Mouse (Mus musculus): ENCODE data around the gene Smad9. TPM values are rescaled to one million over a fixed set of nuclear protein-coding genes. Genes with fewer than 3 reads are reported as not detected.

Smad9 gene
- polyA plus RNA-seq, 1 experiment from 2014 or later: 0.17 TPM

- 81% methylated on average over 5 of the region's 5 CpGs for WGBS
- H3K27ac ChIP-seq (ENCODE audit: low read depth, low read length): no peak overlapping the region
- DNase-seq (ENCODE audit: low spot score) (no peak), ATAC-seq (no peak)
- no peak overlapping the region for H3K4me2 ChIP-seq (ENCODE audit: low read length)
- H3K9ac ChIP-seq (ENCODE audit: low read length): no peak overlapping the region
- no peak overlapping the region for H3K4me3 ChIP-seq (ENCODE audit: low read depth, low read length)
- H3K27me3 ChIP-seq (replicated peaks; ENCODE audit: control insufficient read depth, insufficient read depth, low read length): no peaks in the 10 kb centered on the region
- H3K36me3 ChIP-seq (ENCODE audit: control insufficient read depth, insufficient read depth, low read length): peaks cover 12% of the 10 kb centered on the region
- H3K9me3 ChIP-seq (replicated peaks; ENCODE audit: control insufficient read depth, low read length): no peaks in the 10 kb centered on the region
- H3K4me1 ChIP-seq (ENCODE audit: control insufficient read depth, insufficient read depth, low read length): peaks cover 15% of the 10 kb centered on the region
Measured at GRCm38 (mm10) chr3:54809111-54809510, 53.7 kb downstream of the Smad9 start.

GRCm38 (mm10) chr3:54811616-54812015 lies 56.2 kb downstream of the Smad9 start:
- no peak overlapping the region for H3K4me2 ChIP-seq (ENCODE audit: low read length)
- DNase-seq (ENCODE audit: low spot score): no peak
- H3K4me1 ChIP-seq (ENCODE audit: control insufficient read depth, insufficient read depth, low read length): peaks cover 5% of the 10 kb centered on the region
- H3K9ac ChIP-seq (ENCODE audit: low read length): no peak overlapping the region
- no peaks in the 10 kb centered on the region for H3K9me3 ChIP-seq (replicated peaks; ENCODE audit: control insufficient read depth, low read length)
- H3K27me3 ChIP-seq (replicated peaks; ENCODE audit: control insufficient read depth, insufficient read depth, low read length): no peaks in the 10 kb centered on the region
- no peaks in the 10 kb centered on the region for H3K36me3 ChIP-seq (ENCODE audit: control insufficient read depth, insufficient read depth, low read length)
- H3K27ac ChIP-seq (ENCODE audit: low read depth, low read length): no peak overlapping the region
- 54% methylated on average over 1 of the region's 1 CpGs for WGBS
- no peak overlapping the region for H3K4me3 ChIP-seq (ENCODE audit: low read depth, low read length)
- ATAC-seq: no peak

GRCm38 (mm10) chr3:54813418-54813988 lies 58.1 kb downstream of the Smad9 start:
- Histone ChIP-seq H3K9ac (ENCODE audit: low read length) (no peak overlapping the region), H3K4me1 (ENCODE audit: control insufficient read depth, insufficient read depth, low read length) (no peaks in the 10 kb centered on the region), H3K4me3 (ENCODE audit: low read depth, low read length) (no peak overlapping the region), H3K36me3 (ENCODE audit: control insufficient read depth, insufficient read depth, low read length) (no peaks in the 10 kb centered on the region), H3K4me2 (ENCODE audit: low read length) (no peak overlapping the region), H3K9me3 (replicated peaks; ENCODE audit: control insufficient read depth, low read length) (no peaks in the 10 kb centered on the region), H3K27ac (ENCODE audit: low read depth, low read length) (no peak overlapping the region), H3K27me3 (replicated peaks; ENCODE audit: control insufficient read depth, insufficient read depth, low read length) (no peaks in the 10 kb centered on the region)
- WGBS: 30% methylated on average over 6 of the region's 6 CpGs
- ATAC-seq: peak; percentile 38; the same call in 1 of the 2 replicates
- peak; percentile 56 for DNase-seq (ENCODE audit: low spot score)

DNA sequence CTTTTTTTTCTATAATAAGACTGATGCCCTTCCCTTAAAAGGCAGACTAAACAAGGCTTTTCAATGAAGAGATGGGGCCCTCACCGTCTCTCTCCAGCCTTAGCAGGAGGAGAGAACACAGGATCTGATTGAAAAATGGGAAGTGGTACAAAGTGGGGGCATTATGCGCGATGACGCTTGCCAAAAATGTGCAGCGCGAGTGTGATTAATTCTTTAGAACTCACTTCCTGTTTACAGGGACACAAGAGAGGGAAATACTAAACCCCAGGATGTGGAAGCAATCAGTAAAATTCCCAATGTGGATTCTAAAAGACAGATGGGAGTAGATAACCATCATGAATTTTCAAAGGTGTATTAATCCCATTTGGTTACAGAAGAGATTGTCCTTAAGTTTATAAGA lies 59.2 kb downstream of the Smad9 start:
- H3K27me3 ChIP-seq (replicated peaks; ENCODE audit: control insufficient read depth, insufficient read depth, low read length): no peaks in the 10 kb centered on the region
- no peaks in the 10 kb centered on the region for H3K36me3 ChIP-seq (ENCODE audit: control insufficient read depth, insufficient read depth, low read length)
- H3K4me1 ChIP-seq (ENCODE audit: control insufficient read depth, insufficient read depth, low read length): no peaks in the 10 kb centered on the region
- H3K9ac ChIP-seq (ENCODE audit: low read length): no peak overlapping the region
- WGBS: 68% methylated on average over 6 of the region's 6 CpGs
- no peak overlapping the region for H3K27ac ChIP-seq (ENCODE audit: low read depth, low read length)
- H3K9me3 ChIP-seq (replicated peaks; ENCODE audit: control insufficient read depth, low read length): no peaks in the 10 kb centered on the region
- H3K4me3 ChIP-seq (ENCODE audit: low read depth, low read length): no peak overlapping the region
- DNase-seq (ENCODE audit: low spot score) (no peak), ATAC-seq (no peak)
- no peak overlapping the region for H3K4me2 ChIP-seq (ENCODE audit: low read length)

DNA sequence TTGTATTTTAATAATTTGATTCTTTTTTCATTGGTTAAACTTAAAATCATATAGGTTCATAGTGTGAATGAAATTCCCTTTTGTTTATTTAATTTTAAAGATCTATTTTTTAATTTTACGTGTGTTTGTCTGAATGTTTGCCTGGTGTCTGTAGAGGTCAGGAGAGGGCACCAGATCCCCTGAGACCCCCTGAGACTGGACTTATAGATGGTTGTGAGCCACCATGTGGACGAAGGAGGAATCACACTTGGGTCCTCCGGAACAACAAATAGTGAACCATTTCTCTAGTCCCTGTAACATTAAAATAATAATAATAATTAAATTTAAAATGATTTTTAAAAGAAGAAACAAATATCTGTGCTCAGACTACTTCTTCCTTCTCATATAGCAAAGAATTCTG lies 59.9 kb downstream of the Smad9 start:
- WGBS: 21% methylated on average over 3 of the region's 3 CpGs
- Histone ChIP-seq H3K27me3 (replicated peaks; ENCODE audit: control insufficient read depth, insufficient read depth, low read length) (no peaks in the 10 kb centered on the region), H3K9me3 (replicated peaks; ENCODE audit: control insufficient read depth, low read length) (no peaks in the 10 kb centered on the region), H3K4me3 (ENCODE audit: low read depth, low read length) (no peak overlapping the region), H3K36me3 (ENCODE audit: control insufficient read depth, insufficient read depth, low read length) (no peaks in the 10 kb centered on the region), H3K4me2 (ENCODE audit: low read length) (no peak overlapping the region), H3K27ac (ENCODE audit: low read depth, low read length) (no peak overlapping the region), H3K4me1 (ENCODE audit: control insufficient read depth, insufficient read depth, low read length) (no peaks in the 10 kb centered on the region), H3K9ac (ENCODE audit: low read length) (no peak overlapping the region)
- DNase-seq (ENCODE audit: low spot score): peak; percentile 74
- ATAC-seq: 0 out of 2 replicates have a peak, but pooled peaks have one; percentile 57

- ATAC-seq (no peak), DNase-seq (ENCODE audit: low spot score) (no peak)
- Histone ChIP-seq H3K27ac (ENCODE audit: low read depth, low read length) (no peak overlapping the region), H3K4me3 (ENCODE audit: low read depth, low read length) (no peak overlapping the region), H3K4me1 (ENCODE audit: control insufficient read depth, insufficient read depth, low read length) (no peaks in the 10 kb centered on the region), H3K9me3 (replicated peaks; ENCODE audit: control insufficient read depth, low read length) (no peaks in the 10 kb centered on the region), H3K36me3 (ENCODE audit: control insufficient read depth, insufficient read depth, low read length) (no peaks in the 10 kb centered on the region), H3K4me2 (ENCODE audit: low read length) (no peak overlapping the region), H3K27me3 (replicated peaks; ENCODE audit: control insufficient read depth, insufficient read depth, low read length) (no peaks in the 10 kb centered on the region), H3K9ac (ENCODE audit: low read length) (no peak overlapping the region)
- WGBS: 72% methylated on average over 5 of the region's 5 CpGs
Measured at GRCm38 (mm10) chr3:54822526-54822925, 67.1 kb downstream of the Smad9 start.

DNA sequence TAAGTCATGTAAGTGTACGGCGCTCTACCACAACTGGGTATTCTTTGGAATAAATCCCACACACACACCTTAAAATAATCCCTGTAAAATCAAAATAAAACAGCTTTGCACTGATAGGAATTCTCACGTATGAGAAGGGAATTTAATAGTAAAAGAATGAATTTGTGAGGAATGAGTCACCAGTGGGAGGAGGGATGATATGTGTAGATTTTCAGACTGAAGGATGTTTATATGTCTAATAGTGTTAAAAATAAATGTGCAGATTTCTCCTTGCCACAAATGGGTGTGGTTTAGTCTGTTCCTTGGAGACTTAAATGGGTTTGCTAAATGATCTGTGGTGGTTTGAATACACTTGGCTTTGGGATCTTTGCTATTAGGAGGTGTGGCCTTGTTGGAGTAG lies 77.1 kb downstream of the Smad9 start:
- no peaks in the 10 kb centered on the region for H3K9me3 ChIP-seq (replicated peaks; ENCODE audit: control insufficient read depth, low read length)
- H3K36me3 ChIP-seq (ENCODE audit: control insufficient read depth, insufficient read depth, low read length): no peaks in the 10 kb centered on the region
- no peak overlapping the region for H3K4me3 ChIP-seq (ENCODE audit: low read depth, low read length)
- WGBS: 96% methylated on average over 3 of the region's 3 CpGs
- ATAC-seq: no peak
- DNase-seq (ENCODE audit: low spot score): no peak
- H3K27me3 ChIP-seq (replicated peaks; ENCODE audit: control insufficient read depth, insufficient read depth, low read length): no peaks in the 10 kb centered on the region
- no peak overlapping the region for H3K9ac ChIP-seq (ENCODE audit: low read length)
- no peak overlapping the region for H3K4me2 ChIP-seq (ENCODE audit: low read length)
- H3K27ac ChIP-seq (ENCODE audit: low read depth, low read length): no peak overlapping the region
- H3K4me1 ChIP-seq (ENCODE audit: control insufficient read depth, insufficient read depth, low read length): no peaks in the 10 kb centered on the region

DNA sequence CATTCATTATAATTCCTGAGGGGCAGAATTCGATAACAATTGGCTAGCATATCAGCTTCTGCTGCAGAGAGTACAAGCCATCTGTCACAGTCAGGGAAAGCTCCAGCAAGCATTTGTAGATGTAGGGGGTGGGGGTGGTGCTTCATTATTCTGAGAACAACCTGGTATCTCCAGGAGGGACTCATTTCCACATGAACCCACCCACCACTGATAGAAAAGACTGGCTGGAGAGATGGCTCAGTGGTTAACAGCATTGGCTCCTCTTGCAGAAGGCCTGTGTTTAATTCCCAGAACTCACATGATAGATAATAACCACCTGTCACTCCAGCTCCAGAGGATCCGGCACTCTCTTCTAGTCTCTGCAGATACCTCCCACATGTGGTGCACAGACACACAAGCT lies 80.0 kb downstream of the Smad9 start:
- no peak overlapping the region for H3K4me2 ChIP-seq (ENCODE audit: low read length)
- H3K36me3 ChIP-seq (ENCODE audit: control insufficient read depth, insufficient read depth, low read length): no peaks in the 10 kb centered on the region
- no peak overlapping the region for H3K27ac ChIP-seq (ENCODE audit: low read depth, low read length)
- DNase-seq (ENCODE audit: low spot score): peak; percentile 66
- no peak overlapping the region for H3K9ac ChIP-seq (ENCODE audit: low read length)
- H3K9me3 ChIP-seq (replicated peaks; ENCODE audit: control insufficient read depth, low read length): no peaks in the 10 kb centered on the region
- WGBS: 66% methylated on average over 2 of the region's 2 CpGs
- ATAC-seq: peak; percentile 61; the same call in 1 of the 2 replicates
- H3K4me1 ChIP-seq (ENCODE audit: control insufficient read depth, insufficient read depth, low read length): no peaks in the 10 kb centered on the region
- no peaks in the 10 kb centered on the region for H3K27me3 ChIP-seq (replicated peaks; ENCODE audit: control insufficient read depth, insufficient read depth, low read length)
- H3K4me3 ChIP-seq (ENCODE audit: low read depth, low read length): no peak overlapping the region
